Mouse (Mus musculus) adrenal gland, postnatal 10 days (tissue): ENCODE data around the gene Zfp526. TPM values are rescaled to one million over a fixed set of nuclear protein-coding genes. Genes with fewer than 3 reads are reported as not detected.
"Not testable (repeated sequence)": the region's sequence is repeated elsewhere in the genome, so short reads cannot be mapped to it uniquely, and the experiment has no call there.

Experiments
- DNase-seq: peaks from one replicate; pipeline ENCODE4 v3.0.0; 2021; ENCODE audit warnings: mixed read lengths
- total RNA-seq, 2 experiments: library from RNA; stranded (reverse); gene quantifications; 2 replicates each; pipeline ENCODE4 v1.2.3; 2021

Gene Zfp526
- total RNA-seq, 2 experiments from 2014 or later, result 9.2 to 11.8 TPM

DNA sequence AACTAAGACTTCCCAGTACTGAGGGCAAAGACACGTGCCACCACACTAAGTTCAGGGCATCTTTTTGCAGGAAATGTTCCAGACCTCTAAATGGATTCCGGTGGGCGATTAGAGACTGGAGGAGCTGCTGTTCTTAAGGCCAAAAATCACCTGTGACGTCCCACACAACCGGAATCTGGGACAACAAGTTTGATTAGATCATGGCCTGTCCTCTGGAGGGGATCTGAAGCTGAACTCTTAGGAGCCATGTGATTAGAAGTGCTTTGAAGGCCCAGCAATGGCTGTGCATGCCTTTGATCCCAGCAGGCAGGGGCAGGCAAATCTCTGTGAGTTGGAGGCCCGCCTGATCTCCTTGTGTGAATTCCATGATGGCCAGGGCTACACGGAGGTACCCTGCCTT, 19.4 kb downstream of the Zfp526 start:
- no peak for DNase-seq

DNA sequence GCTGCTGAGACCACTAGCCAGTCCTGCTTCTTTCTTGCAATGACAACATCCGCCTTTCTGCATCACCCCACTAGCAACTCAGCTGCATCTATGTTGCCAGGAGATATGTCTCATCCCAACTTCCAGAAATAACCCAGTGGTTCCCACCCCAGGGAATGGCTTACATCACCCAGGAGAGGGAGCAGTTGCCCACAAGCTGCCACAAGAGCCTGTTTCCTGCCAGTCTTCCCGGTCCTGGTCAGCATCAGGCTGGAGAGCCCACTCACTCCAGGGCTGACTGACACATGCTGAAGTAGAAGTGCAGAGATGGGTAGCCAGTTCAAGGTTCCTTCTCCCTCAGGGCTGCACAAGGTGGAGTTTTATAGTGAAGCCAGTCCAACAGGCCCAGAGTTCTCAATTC, 19.8 kb downstream of the Zfp526 start:
- DNase-seq, result peak; percentile 76

DNA sequence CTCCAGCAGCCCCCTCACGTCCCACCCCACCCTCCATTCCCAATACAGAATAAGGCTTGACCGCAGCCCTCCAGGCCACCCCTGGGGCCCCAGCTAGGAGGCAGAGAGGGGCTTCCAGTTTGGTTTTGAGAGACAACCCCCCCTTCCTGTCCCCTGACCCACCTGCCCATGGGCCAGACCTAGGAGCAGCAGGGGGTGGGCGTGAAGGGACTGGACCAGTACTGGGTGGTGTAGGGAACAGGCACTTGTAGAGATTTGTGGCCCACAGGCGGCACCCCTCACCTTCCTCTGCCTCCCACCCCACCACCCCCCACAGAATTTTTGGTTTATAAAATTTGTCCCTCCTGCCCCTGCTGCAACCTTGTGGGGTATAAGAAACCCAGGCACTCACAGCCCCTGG, 22.1 kb downstream of the Zfp526 start:
- DNase-seq, result no peak

DNA sequence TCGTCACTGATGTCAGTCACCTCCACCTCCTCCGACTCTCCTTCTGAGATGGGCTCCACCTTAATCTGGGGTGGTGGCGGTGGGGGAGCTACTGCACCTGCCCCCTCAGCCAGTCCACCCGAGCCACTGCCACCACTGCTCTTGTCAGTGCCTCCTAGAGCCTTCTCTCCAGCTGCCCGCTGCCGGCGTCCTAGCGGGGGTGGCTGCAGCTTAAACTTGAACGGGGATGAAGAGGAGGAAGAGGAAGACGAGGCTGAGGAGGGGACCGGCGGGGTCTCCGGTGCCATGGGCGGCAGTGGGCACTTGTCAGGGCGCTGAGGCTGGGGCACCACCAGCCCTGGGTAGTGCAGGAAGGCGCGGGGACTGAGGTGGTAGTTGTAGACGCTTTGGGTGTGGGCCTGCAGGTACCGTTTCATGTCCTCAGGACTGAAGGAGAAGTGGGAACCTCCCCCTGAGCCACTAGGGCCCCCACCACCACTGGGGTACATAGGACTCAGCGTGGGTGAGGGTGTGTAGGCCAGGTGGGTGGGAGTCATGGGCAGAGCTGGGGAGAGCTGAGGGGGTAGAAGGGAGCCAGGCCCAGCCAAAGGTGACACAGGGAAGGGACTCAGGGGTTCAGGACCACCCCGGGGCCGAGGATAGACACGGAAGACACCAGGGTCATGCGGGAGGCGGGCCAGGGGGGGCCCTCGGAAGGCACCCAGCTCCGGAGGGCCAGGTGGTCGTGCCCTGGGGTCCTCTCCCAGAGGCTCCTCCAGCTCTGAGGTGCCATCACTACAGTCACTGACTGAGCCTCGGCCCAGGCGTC, 23.5 kb downstream of the Zfp526 start:
- DNase-seq, result no peak

DNA sequence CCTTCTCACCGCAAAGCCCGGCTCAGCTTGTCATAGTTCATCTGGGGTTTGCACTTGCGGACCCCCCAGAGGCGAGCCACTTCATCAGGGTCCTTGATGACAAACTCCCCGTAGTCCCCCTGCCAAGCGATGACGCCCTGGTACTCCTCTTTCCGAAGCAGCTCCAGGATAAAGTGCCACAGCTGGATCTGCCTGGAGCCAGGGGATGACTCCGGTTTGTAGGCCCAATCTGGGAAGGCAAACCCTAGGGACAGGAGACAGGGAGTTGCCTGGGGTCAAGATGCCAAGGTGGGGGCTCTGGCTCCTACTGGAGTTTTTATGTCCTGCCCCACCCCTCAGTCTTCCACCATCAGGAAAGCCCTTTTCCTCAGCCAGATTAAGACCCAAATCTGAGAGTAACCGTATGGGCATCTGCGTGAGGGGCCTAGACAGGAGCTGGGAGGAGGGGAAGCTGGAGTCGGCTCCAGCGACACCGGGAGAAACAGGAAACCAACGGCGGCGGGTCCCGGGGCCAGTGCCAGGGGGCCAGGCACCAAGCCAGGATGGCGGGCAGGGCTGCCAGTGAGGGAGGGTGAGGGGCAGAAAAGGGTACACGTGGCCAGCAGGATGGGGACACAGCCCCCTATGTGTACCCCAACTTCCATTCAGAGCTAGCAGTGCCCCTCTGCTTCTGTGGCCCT, 25.0 kb downstream of the Zfp526 start:
- DNase-seq, result peak; percentile 70

DNA sequence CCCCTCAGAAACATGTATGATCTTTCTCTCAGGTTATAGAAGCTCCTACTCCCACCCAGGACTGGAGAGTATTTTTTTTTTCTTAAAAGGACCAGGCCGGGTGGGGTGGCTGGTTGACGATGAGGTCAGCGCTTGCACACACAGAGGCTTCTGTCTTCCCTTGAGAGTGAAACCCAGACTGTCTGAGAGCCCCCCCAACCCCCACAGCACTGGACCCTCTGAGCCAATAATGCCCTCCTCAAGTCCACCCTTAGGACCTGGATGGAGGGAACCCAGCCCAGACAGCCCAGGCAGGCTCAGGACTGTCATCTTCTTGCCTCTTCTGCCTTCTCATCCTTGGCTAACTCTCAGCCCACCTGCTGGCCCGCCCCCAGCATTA, 25.5 kb downstream of the Zfp526 start:
- no peak for DNase-seq

DNA sequence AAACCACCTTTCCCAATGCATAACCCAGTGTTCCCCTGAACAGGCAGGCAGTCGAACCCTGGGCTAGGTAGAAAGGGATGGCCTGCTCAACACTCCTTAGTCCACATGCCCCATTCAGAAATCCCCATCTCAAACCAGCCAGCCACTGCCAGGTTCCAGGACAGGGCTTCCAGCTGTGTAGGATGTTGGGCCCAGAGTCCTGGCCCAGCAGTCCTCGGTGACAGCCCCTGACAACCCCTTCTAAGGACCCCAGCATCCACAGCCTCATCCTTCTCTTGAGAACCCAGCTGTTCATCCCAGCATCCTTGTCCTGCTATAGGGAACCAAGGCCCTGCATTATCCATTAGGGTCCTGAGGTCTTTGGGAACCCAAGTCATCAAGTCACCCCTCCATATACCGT, 26.3 kb downstream of the Zfp526 start:
- no peak for DNase-seq

DNA sequence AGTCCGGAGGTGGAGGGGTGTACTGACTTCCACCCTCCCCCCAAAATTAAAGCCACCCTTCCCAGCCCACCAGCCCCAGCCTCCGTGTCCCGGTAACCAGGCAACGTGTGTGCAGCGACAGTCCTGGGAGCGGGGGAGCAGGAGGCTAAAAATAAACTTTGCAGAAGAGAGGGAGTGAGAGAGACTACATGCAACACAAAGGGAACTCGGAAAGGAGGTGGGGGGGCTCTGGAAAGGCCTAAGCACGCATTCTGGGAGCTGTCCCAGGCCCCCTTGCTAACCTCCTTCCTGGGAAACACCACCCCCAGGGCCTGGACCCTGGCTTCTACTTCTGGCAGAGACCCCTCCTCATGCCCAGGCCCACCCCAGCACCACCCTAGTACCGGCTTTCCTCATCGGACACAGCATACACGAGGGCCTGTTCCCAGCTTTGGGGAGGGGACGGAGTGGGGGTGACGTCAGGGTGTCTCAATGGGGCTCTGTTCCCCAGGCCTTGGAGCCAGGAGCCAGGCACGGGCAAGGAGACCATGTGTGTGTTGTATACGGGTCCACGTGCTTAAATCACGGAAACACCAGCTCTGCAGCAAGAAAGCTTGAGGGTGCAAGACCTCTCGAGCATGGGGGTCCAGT, 26.9 kb downstream of the Zfp526 start:
- peak; percentile 57 for DNase-seq

DNA sequence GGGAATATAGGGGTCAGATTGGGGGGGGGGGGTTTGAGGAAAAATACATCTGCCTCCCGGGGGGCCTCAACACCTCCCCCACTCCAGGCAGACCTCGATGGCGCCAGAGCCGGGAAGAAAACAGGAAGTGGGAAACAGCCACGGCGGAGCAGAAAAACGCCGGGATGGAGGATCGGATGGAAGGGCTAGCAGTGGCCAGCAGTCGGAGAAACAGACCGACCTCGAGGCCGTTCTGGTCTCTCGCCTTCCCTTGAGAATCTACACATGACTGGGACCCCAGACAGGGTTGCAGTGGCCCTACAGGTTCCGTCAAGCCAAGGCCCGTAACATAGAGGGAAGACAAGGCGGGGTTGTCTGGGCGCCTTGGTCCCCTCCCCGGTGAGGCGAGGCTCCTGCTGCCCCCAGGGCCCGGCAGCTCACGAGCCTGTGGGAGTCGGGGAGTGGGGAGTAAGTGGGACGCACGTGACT, 27.7 kb downstream of the Zfp526 start:
- DNase-seq, result peak; percentile 60

DNA sequence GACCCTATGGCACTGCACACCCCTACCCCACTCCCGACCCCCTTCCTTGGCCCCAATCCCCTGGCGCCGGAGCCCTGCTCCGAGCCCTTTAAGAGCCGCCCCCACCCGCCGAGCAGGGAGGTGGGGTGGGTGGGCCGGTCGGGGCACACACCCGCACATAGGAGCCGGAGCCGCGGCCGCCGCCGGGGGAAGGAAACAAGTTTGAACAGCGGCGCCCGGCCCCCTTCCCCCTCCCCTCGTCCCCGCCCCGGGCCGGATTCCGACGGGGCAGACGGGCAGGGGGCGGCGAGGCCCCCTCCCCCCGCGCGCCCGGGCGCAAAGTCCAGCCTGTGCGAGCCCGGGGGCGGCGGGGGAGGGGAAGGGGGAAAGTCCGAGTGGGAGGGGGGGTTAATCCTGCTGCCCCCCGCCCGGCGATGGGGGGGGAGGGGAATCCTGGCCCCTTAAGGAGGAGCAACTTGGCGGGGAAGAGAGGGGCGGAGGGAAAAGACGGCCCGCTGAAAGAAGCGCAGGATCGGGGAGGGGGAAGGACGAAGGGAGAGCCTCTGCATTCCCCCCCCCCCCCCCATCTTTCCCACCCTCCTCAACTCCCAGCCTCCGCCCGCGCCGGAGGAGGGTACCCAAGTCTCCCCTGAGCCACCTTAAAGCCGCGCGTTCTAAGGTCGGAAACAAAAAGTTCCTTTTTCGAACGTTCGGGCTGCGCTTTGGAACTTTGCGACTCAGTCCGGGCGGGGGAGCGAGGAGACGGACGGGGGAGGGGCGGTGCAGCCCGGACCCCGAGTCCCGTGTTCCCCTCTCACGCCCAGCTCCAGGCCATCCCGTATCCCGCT, 28.3 kb downstream of the Zfp526 start:
- DNase-seq, result peak; percentile 85

DNA sequence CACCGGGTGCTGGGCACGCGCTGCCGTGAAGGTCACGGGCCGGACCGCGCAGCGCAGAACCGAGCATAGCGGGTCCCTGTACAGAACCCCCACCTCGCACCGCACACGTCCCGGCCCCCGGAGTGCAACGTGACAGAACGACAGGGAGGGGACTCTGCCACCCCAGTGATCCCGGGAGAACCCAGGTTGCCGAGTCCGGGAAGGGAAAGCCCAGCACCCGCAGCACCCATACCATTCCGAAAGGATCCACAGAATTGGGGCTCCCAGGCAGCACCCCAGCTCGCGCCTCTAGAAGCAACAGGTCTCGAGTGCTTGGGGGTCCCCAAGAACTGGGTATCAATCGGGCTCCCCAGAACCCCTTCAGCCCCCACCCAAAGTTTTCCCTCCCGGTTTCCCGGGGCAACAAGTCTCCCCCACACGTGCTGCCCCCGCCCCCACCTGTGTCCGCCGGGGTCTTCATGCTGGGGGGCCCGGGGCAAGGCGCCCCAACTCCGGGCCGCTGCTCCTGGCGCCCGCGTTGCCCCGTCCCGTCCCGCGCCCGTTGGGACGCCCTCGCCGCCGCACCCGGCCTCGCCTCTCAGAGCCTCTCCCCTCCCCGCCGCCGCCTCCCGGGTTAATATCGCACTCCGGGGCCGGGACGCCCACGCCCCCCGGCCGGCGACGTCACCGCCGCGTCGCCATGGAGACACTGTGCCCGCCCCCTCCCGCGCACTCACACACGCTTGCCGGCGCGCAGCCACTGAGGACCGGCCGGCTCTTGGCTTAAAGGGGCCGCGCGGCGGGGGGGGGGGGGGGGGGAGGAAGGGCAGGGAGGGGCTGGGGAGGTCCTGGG, 29.1 kb downstream of the Zfp526 start, which contains the start of gene Erf:
Erf (minus strand) TSS at position 621 of the 832 bp plus-strand sequence.
- peak; percentile 99 for DNase-seq

DNA sequence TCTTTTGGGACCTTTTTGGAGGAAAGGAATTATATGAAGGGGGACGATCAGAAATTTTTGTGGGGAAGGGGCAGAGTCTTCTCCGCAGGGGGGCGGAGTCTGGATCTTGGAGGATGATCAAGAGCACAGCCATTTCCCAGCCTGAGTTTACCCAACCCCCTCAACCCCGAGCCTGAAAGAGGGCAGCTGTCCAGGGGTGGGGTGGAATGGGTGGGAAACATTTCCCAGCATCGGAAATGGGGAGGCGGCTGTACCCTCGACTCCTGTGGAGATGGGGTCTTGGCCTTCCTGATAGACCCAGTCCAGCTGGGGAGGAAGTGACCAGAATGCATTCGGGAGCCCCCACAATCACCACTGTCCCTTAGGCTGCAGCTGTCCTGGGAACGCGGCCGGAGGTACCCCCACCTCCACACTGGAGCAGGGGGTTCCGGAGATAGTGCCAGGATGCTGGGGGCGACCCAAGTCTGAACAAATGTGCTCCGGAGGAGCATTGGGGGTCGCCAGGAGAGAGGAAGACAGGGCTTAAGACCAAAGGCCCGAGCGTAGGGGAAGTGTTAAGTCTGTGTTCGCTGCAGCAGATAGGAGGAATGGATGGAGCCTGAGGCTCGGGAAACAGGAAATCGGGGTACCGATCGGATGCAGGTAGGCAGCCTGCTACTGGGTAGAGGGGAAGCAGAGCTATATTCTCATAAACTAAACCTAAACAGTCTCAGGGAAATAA, 30.0 kb downstream of the Zfp526 start:
- peak; percentile 66 for DNase-seq

DNA sequence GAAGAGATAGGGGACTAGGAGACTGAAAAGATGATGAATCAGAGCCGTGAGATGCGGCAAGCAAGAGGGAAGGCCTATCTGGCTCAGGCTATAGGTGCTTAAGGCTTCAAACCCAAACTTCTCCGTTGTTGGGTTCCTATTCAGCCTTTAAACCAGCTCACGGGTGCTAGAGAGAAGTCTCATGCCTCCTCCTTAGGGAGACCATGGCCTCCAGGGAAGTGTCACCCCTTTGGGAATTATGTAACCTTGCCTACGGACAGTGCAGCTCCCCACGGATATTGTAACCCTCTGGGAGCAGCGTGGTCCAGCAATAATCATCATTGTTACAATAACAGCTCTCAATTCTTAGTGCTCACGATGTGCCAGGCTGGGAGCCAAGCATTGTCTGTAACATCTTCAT, 30.6 kb downstream of the Zfp526 start:
- peak; percentile 32 for DNase-seq

DNA sequence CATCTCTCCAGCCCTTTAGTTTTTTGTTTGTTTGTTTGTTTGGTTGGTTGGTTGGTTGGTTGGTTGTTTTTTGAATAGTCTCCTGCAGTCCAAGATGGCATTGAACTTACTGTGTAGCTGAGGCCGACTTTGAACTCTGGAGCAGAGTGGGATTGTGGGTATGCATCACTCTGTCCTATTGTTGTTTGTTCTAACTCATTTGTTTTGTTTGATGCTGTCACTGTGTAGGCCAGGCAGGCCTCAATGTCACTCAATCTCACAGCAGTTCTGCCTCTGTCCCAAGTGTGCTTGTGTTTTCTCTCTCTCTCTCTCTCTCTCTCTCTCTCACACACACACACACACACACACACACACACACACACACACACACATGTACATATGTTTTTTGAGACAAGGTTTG, 40.7 kb downstream of the Zfp526 start:
- no peak for DNase-seq

DNA sequence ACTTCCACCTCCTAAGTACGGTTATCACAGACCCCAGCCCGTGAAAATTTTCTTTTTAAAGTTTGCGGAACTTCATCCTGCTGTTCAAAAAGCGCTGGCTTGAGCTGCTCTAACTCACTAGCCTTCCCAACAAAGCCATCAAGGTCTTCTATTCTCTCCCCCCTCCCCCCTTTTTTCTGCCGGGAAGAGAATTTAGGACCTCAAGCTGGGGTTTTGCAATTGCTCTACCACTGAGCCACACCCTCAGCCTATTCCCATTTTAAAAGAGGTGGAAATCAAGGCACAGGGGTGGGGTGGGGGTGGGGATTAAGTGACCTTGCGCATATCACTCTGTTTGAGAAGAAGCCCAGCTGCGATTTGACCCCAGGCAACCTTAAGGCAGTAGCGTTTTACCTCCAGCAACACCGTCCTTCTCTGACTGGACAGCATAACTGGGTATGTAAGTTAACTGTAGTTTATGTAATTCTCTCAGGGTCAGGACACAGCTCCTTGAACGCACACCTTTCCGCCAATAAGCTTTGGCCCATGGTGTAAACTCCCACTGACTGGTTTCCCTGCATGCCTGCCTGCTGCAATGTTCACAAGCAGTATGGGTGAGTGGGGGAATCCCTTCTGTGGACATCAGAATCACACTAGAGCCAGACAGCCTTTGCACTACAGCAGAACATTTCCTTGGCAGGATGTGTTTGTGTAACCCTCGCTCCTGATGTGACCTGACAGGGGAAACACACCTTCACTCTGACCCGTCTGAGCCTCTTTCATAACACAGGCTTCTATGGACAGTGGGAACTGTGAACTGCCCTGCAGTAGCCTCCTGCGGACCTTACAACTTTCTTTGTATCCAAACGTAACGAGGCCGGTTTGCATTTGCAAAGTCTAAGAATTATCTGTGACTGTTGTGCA, 43.0 kb downstream of the Zfp526 start:
- peak; percentile 5 for DNase-seq

DNA sequence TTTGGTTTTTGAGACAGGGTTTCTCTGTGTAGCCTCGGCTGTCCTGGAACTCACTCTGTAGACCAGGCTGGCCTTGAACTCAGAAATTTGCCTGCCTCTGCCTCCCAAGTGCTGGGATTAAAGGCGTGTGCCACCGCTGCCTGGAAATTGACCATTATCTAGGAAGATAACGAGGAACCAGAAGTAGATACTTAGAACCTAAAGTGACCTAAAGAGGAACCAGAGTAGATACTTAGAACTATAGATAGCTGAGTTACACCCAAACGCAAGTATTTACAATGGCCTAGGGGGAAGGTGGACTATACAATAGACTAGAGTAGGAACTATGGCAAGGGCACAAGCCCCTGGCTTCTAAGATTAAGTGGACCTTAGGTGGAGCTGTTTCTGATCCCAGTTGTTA, 44.5 kb downstream of the Zfp526 start:
- DNase-seq, result not testable (repeated sequence)

DNA sequence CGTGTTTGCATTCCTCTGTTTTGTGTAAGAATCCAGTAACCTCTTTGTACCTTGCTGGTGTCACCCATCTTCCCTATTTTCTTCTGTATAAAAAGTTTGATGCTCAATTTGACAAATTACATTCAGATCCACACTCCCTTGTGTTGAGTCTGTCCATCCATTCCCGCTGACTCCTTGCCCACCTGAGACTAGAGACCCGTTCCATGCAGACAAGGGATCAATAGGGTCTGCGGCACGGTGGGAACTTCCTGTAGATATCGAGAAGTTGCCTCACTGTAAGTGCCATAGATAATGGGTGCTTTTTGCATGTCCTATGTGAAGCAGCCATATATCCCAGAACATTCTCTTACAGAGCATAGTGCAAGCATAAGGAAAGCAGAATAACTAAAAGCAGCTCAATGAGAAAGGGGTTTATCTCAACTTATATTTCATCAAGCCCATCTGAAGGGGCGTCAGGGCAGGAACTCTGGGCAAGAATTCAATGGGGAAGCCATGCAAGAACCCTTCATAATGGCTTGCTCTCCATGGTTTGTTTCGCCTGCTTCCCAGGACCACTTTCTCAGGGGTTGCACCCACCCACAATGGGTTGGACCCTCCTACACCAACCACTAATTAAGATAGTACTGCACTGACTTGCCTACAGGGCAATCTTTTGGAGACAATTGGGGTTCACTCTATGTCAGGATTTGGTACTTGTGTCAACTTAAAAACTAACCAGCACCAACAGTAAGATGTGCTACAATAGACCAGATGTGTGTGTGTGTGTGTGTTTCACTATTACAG, 45.1 kb downstream of the Zfp526 start:
- no peak for DNase-seq

DNA sequence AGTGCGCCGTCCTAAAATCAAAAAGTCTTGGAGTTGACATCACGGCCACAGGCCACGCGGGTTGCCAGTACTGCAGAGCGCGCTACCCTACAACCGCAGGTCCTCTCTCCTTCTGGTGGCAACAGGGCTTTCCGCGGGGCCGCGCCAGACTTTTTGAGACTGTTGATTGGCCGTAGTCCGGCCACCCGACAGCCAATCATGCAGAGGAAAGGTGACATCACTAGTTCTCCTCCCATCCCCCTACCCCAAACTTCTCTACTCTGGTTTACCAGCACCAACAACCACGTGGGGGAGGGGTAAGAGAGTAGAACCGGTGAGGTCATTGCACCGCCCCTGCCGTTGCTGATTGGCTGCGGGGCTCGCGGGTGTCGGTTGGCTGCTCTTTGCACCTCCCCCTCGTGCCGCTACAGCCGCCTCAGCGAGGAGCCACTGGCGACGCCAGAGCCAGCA, 46.1 kb downstream of the Zfp526 start, which contains the start of gene Cic:
Cic (plus strand) TSS at position 404 of the 450 bp plus-strand sequence.
- DNase-seq, result peak; percentile 98
